In genomic region chr1:121490241-121490640, GRCm38 (mm10) we compare ENCODE assay signal across 8 mouse cellular contexts. TPM values are rescaled to one million over a fixed set of nuclear protein-coding genes. Genes with fewer than 3 reads are reported as not detected.
DNase-seq lines count a peak whose midpoint lies in the region; ATAC-seq and TF ChIP-seq lines count a peak whose summit lies in the region.

No protein-coding gene starts in this region.

- no peak overlapping the region for H3K4me3 ChIP-seq in heart, embryonic 12.5 days
- H3K4me3 ChIP-seq in intestine, embryonic 14.5 days (ENCODE audit: low read depth, low read length) = no peak overlapping the region
- no peak overlapping the region for H3K4me3 ChIP-seq in limb, embryonic 14.5 days (replicated peaks; ENCODE audit: low read length)

- H3K27ac ChIP-seq in heart, embryonic 12.5 days (ENCODE audit: poor library complexity, severe bottlenecking) = no peak overlapping the region
- H3K27ac ChIP-seq in intestine, embryonic 14.5 days (ENCODE audit: low read depth) = no peak overlapping the region
- no peak overlapping the region for H3K27ac ChIP-seq in limb, embryonic 14.5 days (replicated peaks; ENCODE audit: low read depth, low read length)

- intact Hi-C loops in heart, postnatal 10 days (cut with DNase I) = loop anchor here (1.0 kb wide), 1 partner anchor 49 kb away; no protein-coding TSS in a partner anchor

- ATAC-seq in heart, embryonic 12.5 days (ENCODE audit: insufficient number of reproducible peaks, low FRiP score) = no peak
- no peak for ATAC-seq in intestine, embryonic 14.5 days (replicated peaks; ENCODE audit: low FRiP score, low TSS enrichment, low read depth)
- ATAC-seq in limb, embryonic 14.5 days (ENCODE audit: low FRiP score, low read depth) = no peak

- TF ChIP-seq POLR2A in limb, embryonic 14.5 days (IDR thresholded peaks at IDR 0.05; ENCODE audit: borderline replicate concordance, extremely low read depth, insufficient read depth, insufficient read length) = no peak

- no peaks in the 10 kb centered on the region for H3K27me3 ChIP-seq in heart, embryonic 12.5 days (replicated peaks)
- no peaks in the 10 kb centered on the region for H3K27me3 ChIP-seq in intestine, embryonic 14.5 days (replicated peaks; ENCODE audit: control insufficient read depth, insufficient read depth, low read length)
- H3K27me3 ChIP-seq in limb, embryonic 14.5 days (ENCODE audit: control insufficient read depth, insufficient read depth, low read length) = no peaks in the 10 kb centered on the region
- no peaks in the 10 kb centered on the region for H3K27me3 ChIP-seq in splenic B cell, adult 2 months (ENCODE audit: control insufficient read depth, insufficient read depth, low read length, poor library complexity, severe bottlenecking)

- no peak overlapping the region for H3K4me2 ChIP-seq in heart, embryonic 12.5 days
- no peak overlapping the region for H3K4me2 ChIP-seq in intestine, embryonic 14.5 days (ENCODE audit: low read length)
- no peak overlapping the region for H3K4me2 ChIP-seq in limb, embryonic 14.5 days (replicated peaks; ENCODE audit: low read depth, low read length, severe bottlenecking)

- H3K9ac ChIP-seq in heart, embryonic 12.5 days = no peak overlapping the region
- H3K9ac ChIP-seq in intestine, embryonic 14.5 days (ENCODE audit: low read length) = no peak overlapping the region
- no peak overlapping the region for H3K9ac ChIP-seq in limb, embryonic 14.5 days (ENCODE audit: low read depth, low read length, severe bottlenecking)

- no peaks in the 10 kb centered on the region for H3K4me1 ChIP-seq in heart, embryonic 12.5 days (replicated peaks)
- no peaks in the 10 kb centered on the region for H3K4me1 ChIP-seq in intestine, embryonic 14.5 days (replicated peaks; ENCODE audit: control insufficient read depth, insufficient read depth, low read length)
- no peaks in the 10 kb centered on the region for H3K4me1 ChIP-seq in limb, embryonic 14.5 days (ENCODE audit: control insufficient read depth, insufficient read depth, low read length)

- WGBS in heart, embryonic 12.5 days = 47% methylated on average over 5 of the region's 5 CpGs
- 40% methylated on average over 5 of the region's 5 CpGs for WGBS in intestine, embryonic 14.5 days
- WGBS in limb, embryonic 14.5 days = 25% methylated on average over 5 of the region's 5 CpGs

- H3K9me3 ChIP-seq in heart, embryonic 12.5 days (replicated peaks) = no peaks in the 10 kb centered on the region
- H3K9me3 ChIP-seq in intestine, embryonic 14.5 days (ENCODE audit: control insufficient read depth, low read length) = no peaks in the 10 kb centered on the region
- no peaks in the 10 kb centered on the region for H3K9me3 ChIP-seq in limb, embryonic 14.5 days (ENCODE audit: control insufficient read depth, low read length)

- DNase-seq in heart, postnatal 10 days = peak; percentile 20 to 22
- peak; percentile 59 for DNase-seq in ES-CJ7 (ENCODE audit: low read depth, low spot score)
- peak; percentile 33 for DNase-seq in c-Kit-positive CD71-negative TER-119-negative erythroid progenitor cells, embryonic 14.5 days (ENCODE audit: low read depth)
- DNase-seq in intestine, embryonic 14.5 days (ENCODE audit: low spot score) = peak; percentile 55
- peak; percentile 42 for DNase-seq in limb, embryonic 14.5 days (ENCODE audit: low spot score)
- peak; percentile 52 for DNase-seq in splenic B cell, adult 2 months (ENCODE audit: low read depth, low spot score)
- no peak for DNase-seq in spleen, postnatal 14 days (ENCODE audit: low spot score in 2 of 2)

- H3K36me3 ChIP-seq in heart, embryonic 12.5 days = peaks cover 67% of the 10 kb centered on the region
- H3K36me3 ChIP-seq in intestine, embryonic 14.5 days (ENCODE audit: control insufficient read depth, insufficient read depth, low read length) = peaks cover 60% of the 10 kb centered on the region
- peaks cover 73% of the 10 kb centered on the region for H3K36me3 ChIP-seq in limb, embryonic 14.5 days (ENCODE audit: control insufficient read depth, insufficient read depth, low read length)
- peaks cover 18% of the 10 kb centered on the region for H3K36me3 ChIP-seq in splenic B cell, adult 2 months (ENCODE audit: control insufficient read depth, insufficient read depth, low read length, poor library complexity, severe bottlenecking)

RNA-seq across cellular contexts. Expression of gene Htr5b, which starts 38.0 kb away (rescaled TPM):
- not detected for total RNA-seq in heart, postnatal 10 days (2021)
- polyA plus RNA-seq in heart, embryonic 12.5 days (2016; fragmentation: Nextera tagmentation; extraction: Ambion mirVana) = 0.26 TPM in 1 of 2 replicates, not detected in the other
- 0.09 TPM in 1 of 2 replicates, not detected in the other for polyA plus RNA-seq in intestine, embryonic 14.5 days (2014; fragmentation: Nextera tagmentation; extraction: Ambion mirVana)
- 0.44 and 0.50 TPM in 2 replicates for polyA plus RNA-seq in limb, embryonic 14.5 days (2012; rRNA removed)
- polyA plus RNA-seq in limb, embryonic 14.5 days (2014; fragmentation: Nextera tagmentation; extraction: Ambion mirVana) = 0.62 TPM in 2 replicates

RNA-seq across cellular contexts. Expression of gene Ccdc93, which starts 59.4 kb away (rescaled TPM):
- 10 to 100 TPM; 16.0 to 16.2 TPM for total RNA-seq in heart, postnatal 10 days (2021)
- 8.9 and 9.0 TPM in 2 replicates for polyA plus RNA-seq in heart, embryonic 12.5 days (2016; fragmentation: Nextera tagmentation; extraction: Ambion mirVana)
- polyA plus RNA-seq in intestine, embryonic 14.5 days (2014; fragmentation: Nextera tagmentation; extraction: Ambion mirVana) = 9.3 and 10.1 TPM in 2 replicates
- polyA plus RNA-seq in limb, embryonic 14.5 days (2012; rRNA removed) = 16.7 and 16.8 TPM in 2 replicates
- polyA plus RNA-seq in limb, embryonic 14.5 days (2014; fragmentation: Nextera tagmentation; extraction: Ambion mirVana) = 12.0 and 13.4 TPM in 2 replicates

Comparison
In these comparisons a context has a peak if more than half of its experiments do, and no peak if none do; other contexts are left out.
1. DNase-seq: peak in heart, postnatal 10 days (2 of 2), ES-CJ7 (single experiment), c-Kit-positive CD71-negative TER-119-negative erythroid progenitor cells, embryonic 14.5 days (single experiment), intestine, embryonic 14.5 days (single experiment), limb, embryonic 14.5 days (single experiment) and splenic B cell, adult 2 months (single experiment); none in spleen, postnatal 14 days (0 of 2).